Mouse (Mus musculus) c-Kit-negative CD71-positive TER-119-positive erythroid progenitor cells, embryonic 14.5 days (primary cell): Measurements from ENCODE around the gene Usp32.

ENCODE experiments used
- DNase-seq: peaks from one replicate; pipeline ENCODE4 v3.0.0-alpha.2; 2013; ENCODE audit warnings: low read depth, low spot score

Gene Usp32

GRCm38 (mm10) chr11:84948114-84948513 is 191.8 kb downstream of the Usp32 start:
- DNase-seq: no peak

- DNase-seq: no peak
Observed at GRCm38 (mm10) chr11:84947206-84947605, 192.8 kb downstream of the Usp32 start.

DNA sequence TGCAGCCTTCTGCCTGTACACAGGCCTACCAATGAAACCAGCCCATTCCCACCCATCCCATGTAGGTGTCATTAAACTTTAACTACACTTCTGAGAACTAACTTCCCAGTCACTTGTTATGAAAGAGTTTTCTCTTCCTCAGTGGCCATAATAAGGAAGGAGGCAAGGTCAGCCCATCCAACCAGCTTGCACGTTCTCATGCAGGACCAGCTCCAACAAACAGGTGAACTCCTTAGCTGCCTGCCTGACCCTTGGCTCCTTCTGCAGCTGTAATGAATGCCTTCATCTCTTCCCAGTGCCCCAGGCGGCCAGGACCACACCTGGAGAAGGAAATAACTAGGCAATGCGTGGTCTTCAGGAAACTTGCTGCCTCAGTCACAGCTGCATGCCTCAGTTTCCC is 194.1 kb downstream of the Usp32 start:
- no peak for DNase-seq

DNA sequence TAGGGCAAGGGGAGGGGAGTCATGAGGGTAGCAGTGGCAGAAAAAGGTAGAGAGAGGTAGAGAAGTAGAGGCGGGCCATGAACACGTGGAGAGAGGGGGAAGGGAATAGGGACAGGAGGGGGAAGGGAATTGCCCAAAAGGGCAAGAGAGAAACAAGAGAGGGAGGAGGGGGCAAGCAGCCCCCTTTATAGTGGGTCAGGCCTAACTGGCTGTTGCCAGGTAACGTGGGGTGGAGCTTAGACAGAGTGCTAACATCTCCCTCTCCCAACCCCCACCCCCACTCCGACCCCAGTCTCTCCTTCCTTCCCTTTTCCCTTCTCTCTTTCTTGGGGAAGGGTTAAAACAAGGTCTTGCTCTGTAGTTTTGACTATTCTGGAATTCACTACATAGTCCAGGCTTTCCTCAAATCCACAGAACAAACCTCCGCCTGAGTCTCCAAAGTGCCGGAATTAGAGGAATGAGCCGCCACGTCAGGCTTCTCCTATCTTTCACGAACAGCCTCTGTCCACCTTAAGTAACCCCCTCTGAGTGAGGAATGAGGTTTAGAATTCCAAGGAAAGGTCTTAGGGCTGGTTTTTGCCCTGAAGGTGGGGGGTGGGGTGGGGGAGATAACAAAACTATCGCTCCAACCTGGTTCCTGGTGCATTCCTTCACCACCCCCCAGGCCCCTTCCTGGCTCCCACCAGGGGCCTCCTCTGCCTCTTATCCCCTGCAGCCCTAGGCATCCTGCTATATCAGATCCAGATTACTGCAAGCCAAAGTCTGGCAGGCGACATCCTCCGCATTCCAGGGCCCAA is 195.1 kb downstream of the Usp32 start:
- no peak for DNase-seq

DNA sequence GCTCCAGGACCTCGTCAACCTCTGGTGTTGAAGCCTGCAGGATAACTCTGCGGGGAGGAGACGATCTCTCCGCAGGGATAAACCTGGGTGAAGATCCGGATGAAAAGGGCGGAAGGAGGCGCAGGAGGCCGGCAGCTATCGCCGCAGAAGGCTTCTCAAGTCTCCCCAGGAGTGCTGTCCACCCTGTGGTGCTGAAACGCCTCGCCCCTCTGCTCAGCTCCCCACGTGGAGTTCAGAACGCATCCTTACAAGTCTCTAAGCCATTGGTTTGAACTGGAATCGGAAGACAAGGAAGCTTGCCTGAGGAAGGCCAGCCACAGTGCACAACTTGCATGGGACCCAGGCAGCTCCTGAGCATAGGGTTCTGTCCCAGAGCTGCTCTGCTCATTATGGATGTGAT is 196.0 kb downstream of the Usp32 start:
- DNase-seq: no peak

DNA sequence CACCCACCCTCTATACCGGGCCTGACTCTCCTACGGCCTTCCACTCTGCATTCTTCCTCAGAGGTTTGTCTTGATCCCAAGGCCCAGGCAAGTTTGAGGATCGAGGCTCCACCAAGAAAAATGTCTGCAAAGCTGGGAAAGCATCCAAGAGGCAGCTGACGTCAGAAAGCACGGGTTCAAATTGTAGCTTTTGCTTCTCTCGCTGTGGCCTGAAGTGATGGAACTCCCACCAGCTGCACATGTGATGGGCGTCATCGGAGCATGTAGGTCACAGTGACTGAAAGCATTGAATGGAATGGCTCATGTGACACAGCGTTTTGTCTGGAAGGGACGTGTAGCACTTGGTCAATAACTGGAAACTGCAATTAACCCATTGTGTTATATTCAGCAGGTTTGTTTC is 199.8 kb downstream of the Usp32 start:
- no peak for DNase-seq

DNA sequence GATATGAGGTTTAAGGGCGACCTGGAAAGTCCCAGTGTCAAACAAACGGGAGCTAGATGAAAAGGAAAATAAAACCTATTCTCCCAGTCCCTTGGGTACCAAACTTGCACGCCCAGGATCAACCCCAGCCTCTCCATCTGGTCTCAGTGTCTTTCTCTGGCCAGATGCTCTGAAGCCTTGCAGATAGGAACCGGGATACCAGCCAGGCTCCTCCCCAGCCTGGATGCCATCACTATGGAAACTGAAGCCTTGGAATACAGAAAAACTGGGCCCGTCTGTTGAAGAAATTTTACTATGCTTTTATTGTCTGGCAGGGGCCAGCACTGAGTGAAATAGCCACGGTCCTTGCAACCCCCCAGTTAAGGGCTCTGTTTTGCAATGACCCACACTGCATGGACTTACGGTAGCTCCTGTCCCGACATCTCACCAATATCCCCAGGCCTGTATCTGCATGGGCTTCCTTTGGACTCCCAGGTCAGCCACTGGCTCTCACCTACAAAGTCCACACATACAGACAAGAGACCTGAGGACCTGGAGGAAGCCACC is 200.4 kb downstream of the Usp32 start:
- DNase-seq: no peak
